Comparison of ENCODE assay signal across 8 mouse cellular contexts in the genomic region with DNA sequence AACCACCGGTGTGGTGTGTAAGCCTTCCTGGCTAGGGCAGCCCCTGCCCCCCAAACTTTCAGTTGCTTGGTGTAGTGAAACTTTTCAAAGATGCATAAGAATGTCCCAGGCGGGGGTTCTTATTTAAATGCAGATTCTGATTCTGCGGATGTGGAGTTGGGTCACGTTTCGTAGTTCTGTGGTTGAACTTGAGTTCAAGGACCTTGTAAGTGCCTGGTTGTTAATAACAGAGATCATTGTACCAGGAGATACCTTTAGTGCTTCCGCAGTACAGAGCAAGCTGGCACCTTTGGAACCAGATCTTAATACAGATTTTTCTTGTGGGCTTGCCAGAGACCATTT. TPM values are rescaled to one million over a fixed set of nuclear protein-coding genes. Genes with fewer than 3 reads are reported as not detected.
DNase-seq lines count a peak whose midpoint lies in the region; ATAC-seq lines count a peak whose summit lies in the region.

No protein-coding gene starts in this region.

- H3K36me3 ChIP-seq in heart, embryonic 10.5 days, result peaks cover 4% of the 10 kb centered on the region; the same call in 1 of the 2 replicates
- peaks cover 4% of the 10 kb centered on the region; the same call in 1 of the 2 replicates for H3K36me3 ChIP-seq in forebrain, embryonic 13.5 days (ENCODE audit: poor library complexity, severe bottlenecking)
- H3K36me3 ChIP-seq in liver, embryonic 16.5 days (ENCODE audit: control insufficient read depth, insufficient read depth), result no peaks in the 10 kb centered on the region

- peak overlapping the region; percentile 78 for H3K9ac ChIP-seq in forebrain, embryonic 13.5 days
- H3K9ac ChIP-seq in liver, embryonic 16.5 days (ENCODE audit: low read depth, low read length), result peak overlapping the region; percentile 85

- no peaks in the 10 kb centered on the region for H3K27me3 ChIP-seq in heart, embryonic 10.5 days (ENCODE audit: insufficient read depth, poor library complexity, severe bottlenecking)
- no peaks in the 10 kb centered on the region for H3K27me3 ChIP-seq in forebrain, embryonic 13.5 days
- H3K27me3 ChIP-seq in liver, embryonic 16.5 days (ENCODE audit: control insufficient read depth, insufficient read depth, low read depth, low read length), result no peaks in the 10 kb centered on the region

- peak overlapping the region; percentile 86 for H3K27ac ChIP-seq in heart, embryonic 10.5 days
- peak overlapping the region; percentile 69; the same call in 1 of the 2 replicates for H3K27ac ChIP-seq in forebrain, embryonic 13.5 days
- peak overlapping the region; percentile 77 for H3K27ac ChIP-seq in liver, embryonic 16.5 days (ENCODE audit: low read length)

- no peaks in the 10 kb centered on the region for H3K9me3 ChIP-seq in heart, embryonic 10.5 days
- no peaks in the 10 kb centered on the region for H3K9me3 ChIP-seq in forebrain, embryonic 13.5 days (replicated peaks)
- no peaks in the 10 kb centered on the region for H3K9me3 ChIP-seq in liver, embryonic 16.5 days (replicated peaks; ENCODE audit: control insufficient read depth, low read length)

- peak; percentile 19 for ATAC-seq in CD4-positive, CD25-positive, alpha-beta regulatory T cell, adult 4 months
- ATAC-seq in forebrain, embryonic 13.5 days, result no peak
- no peak for ATAC-seq in liver, embryonic 16.5 days (ENCODE audit: low read depth)

- intact Hi-C loops in left cerebral cortex, postnatal 25 days (cut with DNase I), result no loop called here

- no peak for DNase-seq in heart, embryonic 10.5 days (ENCODE audit: low spot score)
- DNase-seq in heart, adult 11 months, result no peak
- DNase-seq in left cerebral cortex, postnatal 25 days (ENCODE audit: low spot score in 2 of 2), result no peak
- DNase-seq in gastrocnemius, adult 18-20 months (ENCODE audit: low spot score), result no peak
- no peak for DNase-seq in gastrocnemius, postnatal 25 days

- peak overlapping the region; percentile 71 for H3K4me3 ChIP-seq in heart, embryonic 10.5 days
- peak overlapping the region; percentile 75 for H3K4me3 ChIP-seq in forebrain, embryonic 13.5 days
- H3K4me3 ChIP-seq in liver, embryonic 16.5 days (ENCODE audit: low read depth, low read length), result peak overlapping the region; percentile 80

- WGBS in heart, embryonic 10.5 days, result 12% methylated on average over 6 of the region's 6 CpGs
- 4% methylated on average over 6 of the region's 6 CpGs for WGBS in forebrain, embryonic 13.5 days
- WGBS in liver, embryonic 16.5 days (ENCODE audit: insufficient replicate concordance), result 9% methylated on average over 6 of the region's 6 CpGs

- peak overlapping the region; percentile 90 for H3K4me2 ChIP-seq in forebrain, embryonic 13.5 days
- peak overlapping the region; percentile 75 for H3K4me2 ChIP-seq in liver, embryonic 16.5 days (ENCODE audit: low read depth, low read length)

- peaks cover 17% of the 10 kb centered on the region for H3K4me1 ChIP-seq in heart, embryonic 10.5 days
- peaks cover 22% of the 10 kb centered on the region for H3K4me1 ChIP-seq in forebrain, embryonic 13.5 days
- H3K4me1 ChIP-seq in liver, embryonic 16.5 days (ENCODE audit: control insufficient read depth, low read depth, low read length), result peaks cover 11% of the 10 kb centered on the region; the same call in 1 of the 2 replicates

RNA-seq across cellular contexts. Expression of a gene that starts 0.9 kb away (rescaled TPM):
- 54.0 and 66.9 TPM in 2 replicates for polyA plus RNA-seq in heart, embryonic 10.5 days (2016; fragmentation: Nextera tagmentation; extraction: Ambion mirVana)
- polyA plus RNA-seq in CD4-positive, CD25-positive, alpha-beta regulatory T cell, adult 4 months (2017; shearing (Covaris generic)), result 10 to 100 TPM; 43.0 to 64.3 TPM
- 21.8 and 26.8 TPM in 2 replicates for polyA plus RNA-seq in forebrain, embryonic 13.5 days (2015; fragmentation: Nextera tagmentation; extraction: Ambion mirVana)
- polyA plus RNA-seq in liver, embryonic 16.5 days (2015; fragmentation: Nextera tagmentation; extraction: Ambion mirVana), result 20.0 and 20.3 TPM in 2 replicates
- 10 to 100 TPM; 18.5 to 24.9 TPM for total RNA-seq in left cerebral cortex, postnatal 25 days (2021)
- 10 to 100 TPM; 22.1 to 22.2 TPM for total RNA-seq in gastrocnemius, adult 18-20 months (2021)
- 10 to 100 TPM; 19.4 to 22.0 TPM for total RNA-seq in gastrocnemius, postnatal 25 days (2021)
